Mouse (Mus musculus) adrenal gland, adult 18-20 months (tissue): ENCODE data around the gene Scaper. TPM values are rescaled to one million over a fixed set of nuclear protein-coding genes. Genes with fewer than 3 reads are reported as not detected.

Source experiments
- DNase-seq, 2 experiments: peaks; one replicate each; pipeline ENCODE4 v3.0.0; 2021 to 2022; ENCODE audit warnings: low spot score in 2 of 2
- total RNA-seq, 2 experiments: library from RNA; stranded (reverse); gene quantifications; 1 replicate in 1 of 2; 2 replicates in 1 of 2; pipeline ENCODE4 v1.2.3; 2021

Scaper gene
- total RNA-seq, 2 experiments from 2014 or later = 9.0 to 11.5 TPM

DNA sequence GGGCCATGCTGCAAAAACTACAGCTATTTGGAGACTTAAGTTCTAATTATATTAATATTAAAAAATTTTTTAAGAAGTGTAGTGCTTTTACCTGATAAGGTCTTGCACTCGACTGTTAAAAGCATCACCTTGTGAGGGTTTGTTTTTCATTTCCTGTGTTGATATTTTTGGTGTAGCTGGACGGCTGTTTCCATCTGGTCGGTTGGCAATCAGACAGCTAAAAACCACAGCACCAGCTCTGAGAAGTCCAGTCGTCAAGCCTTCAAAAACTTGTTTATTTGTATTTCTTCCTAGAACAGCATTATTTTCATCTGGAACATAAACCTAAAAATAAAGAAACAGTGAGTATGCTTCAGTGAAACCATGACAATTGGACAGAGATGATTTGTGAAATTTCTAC, 328.2 kb downstream of the Scaper start:
- no peak for DNase-seq

- DNase-seq = no peak
These were observed 329.0 kb downstream of the Scaper start for GRCm38 (mm10) chr9:55608701-55609531.

- no peak for DNase-seq
These were observed 339.3 kb downstream of the Scaper start for GRCm38 (mm10) chr9:55598594-55598993.

DNA sequence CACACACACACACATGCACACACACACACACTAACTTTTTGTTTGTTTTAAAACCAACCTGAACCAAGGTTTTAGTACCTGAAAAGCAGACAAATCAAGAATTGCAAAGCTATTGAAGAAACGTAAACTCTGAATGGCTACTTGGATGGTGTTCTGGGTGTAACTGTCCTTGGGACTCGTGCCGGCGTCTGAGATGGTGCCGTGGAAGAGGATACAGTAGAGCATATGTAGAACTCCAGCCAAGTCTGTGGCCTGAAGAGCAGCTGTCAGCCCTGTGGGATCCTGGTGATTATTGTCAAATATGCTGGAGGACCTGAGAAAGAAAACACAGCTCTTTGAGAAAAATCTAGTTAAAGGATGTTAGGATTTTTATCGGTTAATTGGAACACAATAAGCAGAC, 351.8 kb downstream of the Scaper start:
- DNase-seq = no peak

DNA sequence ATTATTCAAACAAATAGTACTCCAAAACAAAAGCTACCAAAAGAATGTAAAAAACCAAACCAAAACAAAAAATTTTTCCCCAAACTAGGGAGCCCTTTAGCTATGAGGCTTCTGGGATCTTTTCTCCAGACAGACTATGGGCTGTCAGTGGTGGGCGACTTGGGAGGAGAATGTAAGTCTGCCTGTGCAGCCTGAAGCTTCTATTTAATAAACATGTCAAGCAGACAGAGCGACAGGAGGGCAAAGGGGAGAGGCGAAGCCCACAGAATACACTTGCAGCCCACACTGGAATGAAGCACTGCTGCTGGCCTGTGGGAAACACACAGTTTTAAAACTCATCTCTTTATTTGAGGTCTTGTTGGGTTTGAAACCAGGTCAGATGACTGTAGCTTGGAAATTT, 356.5 kb downstream of the Scaper start:
- DNase-seq = no peak

GRCm38 (mm10) chr9:55576571-55576970, 361.3 kb downstream of the Scaper start:
- DNase-seq = no peak

DNA sequence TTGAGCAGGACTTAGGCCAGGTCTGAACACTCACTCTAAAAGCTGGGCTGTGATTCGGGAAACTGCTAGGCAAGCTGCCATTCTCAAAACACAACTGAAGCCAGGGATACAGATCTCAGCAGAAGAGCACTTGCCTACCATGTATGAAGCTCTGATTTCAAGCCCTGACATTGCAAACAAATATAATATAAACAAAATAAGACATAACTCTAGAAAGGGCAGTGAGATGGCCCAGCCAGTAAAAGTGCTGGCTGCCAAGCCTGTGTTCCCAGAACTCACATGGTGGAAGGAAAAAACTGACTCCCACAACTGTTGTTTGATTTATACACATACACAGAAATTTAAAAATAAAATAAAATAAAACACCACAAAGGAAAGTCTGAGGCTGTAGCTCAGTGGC, 366.8 kb downstream of the Scaper start:
- DNase-seq = no peak

DNA sequence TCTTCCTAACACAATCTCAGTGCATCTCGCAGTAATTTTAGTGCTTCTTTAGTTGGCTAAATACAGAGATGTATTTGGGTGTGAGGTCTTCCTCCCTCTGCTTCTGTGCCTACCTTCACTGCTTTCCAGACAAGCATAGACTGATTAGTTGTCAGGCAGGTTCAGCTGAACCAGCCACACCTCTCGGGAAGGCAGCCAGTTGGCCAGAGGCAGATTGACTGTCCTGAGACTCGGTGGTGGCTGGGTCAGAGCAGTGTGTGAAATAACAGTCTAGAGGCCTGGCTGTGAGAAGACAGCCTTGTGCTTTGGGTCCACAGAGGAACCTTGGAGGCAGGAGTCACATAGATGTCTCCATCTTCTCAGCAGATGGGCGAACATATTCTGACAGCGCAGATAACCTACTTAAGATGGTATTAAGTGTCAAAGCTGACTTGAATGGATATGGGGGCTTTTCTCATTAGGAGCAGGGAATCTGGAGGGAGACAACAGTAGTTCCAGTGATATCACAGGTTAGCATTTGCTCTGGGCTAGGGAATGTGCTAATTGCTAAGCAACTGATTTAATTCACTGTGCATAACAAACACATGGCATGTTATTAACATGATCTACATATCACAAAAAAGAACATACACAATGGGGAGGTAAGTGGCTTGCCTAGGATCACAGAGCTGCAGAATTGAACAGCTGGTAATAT, 369.3 kb downstream of the Scaper start:
- no peak for DNase-seq

DNA sequence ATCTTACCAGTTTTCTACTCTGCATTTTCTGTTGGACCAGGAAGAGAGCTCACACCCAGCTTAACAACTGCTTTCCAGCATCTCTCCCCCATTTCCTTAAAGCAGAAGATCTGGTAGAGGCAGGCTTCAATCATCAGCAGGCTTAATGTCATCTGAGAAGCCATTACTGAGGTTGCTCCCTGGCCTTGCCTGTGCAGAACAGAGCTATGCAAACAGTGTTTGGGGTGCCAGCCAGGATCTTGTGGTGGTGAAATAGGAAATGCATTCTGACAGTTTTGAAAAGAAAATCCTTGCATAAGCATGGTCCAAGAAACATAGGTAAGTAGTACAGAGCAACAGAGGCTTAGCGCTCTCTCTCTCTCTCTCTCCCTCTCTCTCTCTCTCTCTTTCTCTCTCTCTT, 377.0 kb downstream of the Scaper start:
- DNase-seq = no peak

DNA sequence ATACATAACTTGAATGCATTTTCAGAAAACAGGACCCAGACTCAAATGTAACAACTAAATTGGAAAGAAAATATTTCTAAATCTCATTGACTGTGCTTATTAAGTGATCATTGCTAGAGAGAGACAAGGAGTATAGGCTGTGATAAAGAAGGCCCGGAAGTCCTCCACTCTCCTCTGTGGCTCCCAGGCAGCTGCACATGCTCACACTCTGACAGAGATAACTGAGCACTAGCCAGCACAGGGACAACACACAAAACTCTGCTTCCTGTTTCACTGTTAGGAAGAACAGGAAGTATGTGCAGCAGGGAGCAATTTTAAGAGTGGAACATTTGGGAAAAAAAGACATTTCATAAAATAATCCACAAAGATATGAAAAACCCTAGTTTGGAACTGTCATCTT, 382.9 kb downstream of the Scaper start:
- DNase-seq = no peak

GRCm38 (mm10) chr9:55549302-55549890, 388.5 kb downstream of the Scaper start:
- DNase-seq = no peak

DNA sequence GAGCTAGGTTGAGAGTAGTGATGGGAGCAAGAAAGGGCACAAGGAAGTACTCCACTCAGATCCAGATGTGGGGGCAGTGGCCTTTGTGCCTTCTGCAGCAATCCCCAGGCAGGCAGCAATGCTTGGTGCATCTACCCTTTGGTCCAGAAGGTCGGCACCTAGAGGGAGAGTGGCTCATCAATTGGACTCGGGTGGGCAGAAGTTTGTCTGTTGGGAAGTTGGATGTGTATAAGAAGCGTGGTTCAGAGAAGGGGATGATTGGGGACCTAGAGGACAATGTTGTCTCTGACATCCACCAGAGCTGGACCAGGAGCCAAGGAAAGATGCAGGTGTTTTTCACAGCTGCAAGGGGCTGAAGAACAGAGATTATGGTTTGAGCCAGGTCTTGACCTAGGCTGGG, 389.0 kb downstream of the Scaper start:
- DNase-seq = no peak

DNA sequence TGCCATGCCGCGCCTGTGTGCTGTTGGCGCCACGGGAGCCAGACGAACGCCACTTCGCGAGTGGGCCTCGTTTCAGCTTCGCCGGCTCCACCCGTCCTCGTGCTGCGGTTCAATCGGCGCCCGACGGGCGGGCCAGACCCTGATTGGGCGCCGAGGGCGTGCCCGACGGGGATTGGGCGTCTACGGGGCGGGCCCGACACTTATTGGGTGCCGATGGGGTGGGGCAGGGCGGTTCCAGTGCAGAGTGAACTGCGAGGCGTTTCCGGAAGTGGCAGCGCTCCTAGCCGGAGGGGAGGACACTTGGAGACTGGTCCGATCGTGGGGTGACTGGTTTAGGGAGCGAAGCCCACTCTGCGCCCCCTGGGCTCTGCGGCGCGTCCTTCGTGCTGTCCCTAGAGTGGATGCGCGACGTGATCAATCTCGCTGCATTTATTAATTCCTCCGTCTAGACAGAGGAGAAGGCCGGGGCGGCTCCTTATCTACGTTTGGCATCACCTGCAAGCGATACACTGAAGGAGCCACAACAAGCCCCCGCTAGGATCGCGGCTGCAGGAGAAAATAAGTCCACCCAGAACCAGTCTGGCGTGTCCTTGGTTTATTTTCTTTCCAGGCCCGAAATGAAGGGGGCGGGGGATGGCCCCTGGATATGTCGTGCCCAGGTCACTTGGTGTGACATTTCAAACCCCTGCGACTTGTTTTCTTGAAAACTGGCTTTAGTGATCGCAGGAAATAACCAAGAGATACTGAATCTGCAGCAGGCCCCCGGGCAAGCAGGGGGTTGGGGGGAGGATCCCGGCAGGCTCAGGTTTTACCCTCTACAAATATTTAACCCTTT, 391.5 kb downstream of the Scaper start:
- peak; percentile 46 to 54 for DNase-seq

DNA sequence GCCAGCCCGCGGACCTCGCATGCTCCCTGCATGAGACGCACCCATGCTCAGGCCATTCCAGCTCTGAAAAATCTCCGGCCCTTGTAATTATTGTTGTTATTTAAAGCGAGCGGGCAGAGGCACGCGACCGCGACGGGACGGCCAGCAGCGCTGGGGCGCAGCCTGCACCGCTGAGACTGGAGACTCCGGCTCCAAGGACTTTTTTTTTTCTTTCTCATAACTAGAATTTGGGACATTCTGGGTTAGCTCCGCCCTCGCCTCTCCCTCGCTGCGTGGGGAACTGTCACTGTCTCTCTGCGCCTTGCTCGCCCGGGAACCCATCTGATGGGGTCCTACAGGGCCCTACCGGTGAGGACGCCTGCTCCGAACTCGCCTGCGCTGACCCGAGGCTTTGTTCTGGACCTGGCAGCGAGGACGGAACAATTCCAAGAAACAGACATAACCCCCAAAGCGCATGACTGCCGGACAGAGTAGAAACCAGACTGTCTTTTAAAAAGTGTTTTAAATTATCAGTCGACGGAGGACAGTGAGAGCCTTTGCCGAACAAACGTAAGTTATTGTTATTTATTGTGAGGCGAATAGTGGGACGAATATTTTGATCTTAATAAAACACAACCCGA, 392.3 kb downstream of the Scaper start:
- peak in 1 of 2 experiments; percentile 12 for DNase-seq

- DNase-seq = peak; percentile 19 to 32
These were observed 392.9 kb downstream of the Scaper start for GRCm38 (mm10) chr9:55544861-55545555.

GRCm38 (mm10) chr9:55543703-55544401, 394.1 kb downstream of the Scaper start:
- DNase-seq = peak; percentile 28 to 42

DNA sequence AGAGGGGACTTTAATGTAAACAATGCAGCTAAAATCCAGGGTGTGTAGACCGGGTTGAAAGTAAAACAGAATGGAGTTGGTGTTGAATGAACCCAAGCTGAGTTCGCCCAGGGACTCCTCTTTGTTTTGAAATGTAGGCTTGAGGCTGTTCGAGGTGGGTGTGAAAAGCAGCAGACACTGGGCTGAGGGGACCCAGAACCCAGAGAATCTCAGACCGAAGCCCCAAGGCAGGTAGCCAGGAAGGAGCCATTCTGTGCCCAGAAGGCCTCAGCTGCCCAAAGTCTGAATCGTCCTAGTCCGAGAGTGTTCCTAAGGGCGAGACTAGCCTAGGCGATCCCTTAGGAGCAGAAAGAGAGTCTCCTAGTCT, 394.6 kb downstream of the Scaper start:
- DNase-seq = no peak

GRCm38 (mm10) chr9:55542366-55543325, 395.3 kb downstream of the Scaper start:
- peak in 1 of 2 experiments; percentile 4 for DNase-seq
